Mouse (Mus musculus): Measurements from ENCODE around the gene Wdr49. TPM values are rescaled to one million over a fixed set of nuclear protein-coding genes. Genes with fewer than 3 reads are reported as not detected.

Gene Wdr49
- total RNA-seq, 1 experiment = not detected

DNA sequence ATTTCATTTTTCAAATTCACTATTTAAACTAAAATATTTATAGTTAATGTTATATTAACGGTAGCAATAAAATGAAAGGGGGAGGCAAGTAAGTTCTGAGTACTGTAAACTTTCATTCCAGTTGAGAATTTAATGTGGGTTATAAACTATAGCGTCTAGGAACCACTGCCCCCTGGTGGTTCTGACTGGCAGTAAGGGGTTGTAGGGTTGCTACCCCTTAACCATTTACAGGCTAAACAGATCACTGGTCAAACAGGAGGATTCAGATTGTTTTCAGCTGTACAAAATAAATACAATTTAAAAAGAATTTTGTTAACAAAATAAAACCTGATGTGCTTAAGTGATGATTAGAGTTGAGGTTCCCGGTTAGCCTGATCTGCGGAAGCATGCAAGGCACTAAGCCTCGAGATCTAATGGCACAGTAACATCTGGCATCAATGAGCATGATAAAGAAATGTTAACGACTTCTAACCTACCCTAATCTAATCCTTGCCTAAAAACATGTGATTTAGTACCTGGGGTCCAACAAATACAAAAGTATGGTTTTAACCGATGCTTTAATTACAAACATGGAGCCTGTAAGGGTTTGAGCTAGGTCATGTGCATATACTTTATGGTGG is 35.8 kb upstream of the Wdr49 start:
- Histone ChIP-seq H3K9me3 (ENCODE audit: control insufficient read depth, insufficient read depth, low read depth, low read length) (no peaks in the 10 kb centered on the region), H3K9ac (ENCODE audit: insufficient read depth, low read depth, low read length, poor library complexity, severe bottlenecking) (no peak overlapping the region), H3K4me3 (ENCODE audit: insufficient read depth in 1 of 2, low read depth in 1 of 2, low read length in 2 of 2, poor library complexity in 1 of 2, severe bottlenecking in 1 of 2) (no peak overlapping the region), H3K27ac (ENCODE audit: insufficient read depth, low read depth, low read length, poor library complexity, severe bottlenecking) (no peak overlapping the region), H3K4me1 (ENCODE audit: control insufficient read depth in 2 of 2, insufficient read depth in 2 of 2, low read length in 2 of 2, poor library complexity in 1 of 2) (no peaks in the 10 kb centered on the region), H3K36me3 (ENCODE audit: control insufficient read depth, insufficient read depth, low read length, poor library complexity, severe bottlenecking) (no peaks in the 10 kb centered on the region; the same call in 1 of the 2 replicates)
- TF ChIP-seq MAFK (IDR thresholded peaks at IDR 0.05; ENCODE audit: insufficient read depth, low read depth, low read length) (no peak), ZC3H11A (IDR thresholded peaks at IDR 0.05; ENCODE audit: borderline replicate concordance, low read depth, low read length) (no peak), HCFC1 (IDR thresholded peaks at IDR 0.05; ENCODE audit: borderline replicate concordance, insufficient read depth, low read length) (no peak), ZNF384 (IDR thresholded peaks at IDR 0.05; ENCODE audit: low read depth, low read length) (no peak), CHD2 (IDR thresholded peaks at IDR 0.05; ENCODE audit: low read depth, low read length) (no peak)
- in situ Hi-C loops (cut with MboI; ENCODE audit: low sequenced_read_pairs in 2 of 2, unreplicated experiment in 2 of 2) = no loop called here
- peak; percentile 40 for DNase-seq (ENCODE audit: low read depth, low spot score)

DNA sequence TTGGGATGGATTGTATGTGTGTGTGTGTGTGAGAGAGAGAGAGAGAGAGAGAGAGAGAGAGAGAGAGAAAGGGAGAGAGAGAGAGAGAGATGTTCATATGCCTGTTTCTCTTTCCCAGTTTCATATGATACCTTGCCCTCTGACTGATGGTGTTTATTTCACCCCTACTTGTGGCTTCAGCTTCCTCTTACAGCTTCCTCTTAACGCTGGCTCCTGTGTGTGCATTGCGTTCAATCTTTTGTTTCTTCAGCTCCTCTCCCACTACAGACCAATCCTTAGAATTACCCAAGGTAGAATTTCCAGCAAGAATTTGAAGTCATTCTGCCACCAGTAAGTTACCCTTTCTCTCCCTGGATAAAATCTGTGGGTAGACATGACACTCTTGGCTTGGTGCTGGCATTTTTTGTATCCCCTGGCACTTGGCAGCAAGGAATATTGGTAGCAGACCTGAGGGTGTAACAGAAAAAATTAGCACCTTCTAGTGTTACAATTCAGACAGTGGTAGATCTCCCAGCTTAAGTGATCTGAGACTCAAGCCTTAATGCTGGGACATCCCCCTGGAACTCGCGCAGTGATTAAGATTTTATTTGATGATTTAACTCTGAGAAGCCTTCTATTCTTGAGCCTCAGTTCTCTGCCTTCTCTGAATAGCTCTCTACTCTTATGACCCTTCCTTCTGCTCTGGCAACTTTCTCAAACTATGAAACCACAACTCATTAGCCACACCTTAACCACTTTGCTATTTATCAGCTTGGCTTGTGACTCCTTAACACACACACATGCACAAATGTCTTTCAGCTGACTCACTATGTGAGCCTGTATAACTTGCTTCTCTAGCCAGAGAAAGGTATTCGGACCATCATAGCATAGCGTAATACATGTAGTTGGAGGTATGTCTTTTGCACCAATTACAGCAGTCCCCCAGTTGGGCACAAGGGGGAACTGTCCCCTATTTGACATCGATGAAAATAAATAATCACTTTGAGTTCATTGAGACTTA is 17.3 kb upstream of the Wdr49 start:
- Histone ChIP-seq H3K9ac (ENCODE audit: insufficient read depth, low read depth, low read length, poor library complexity, severe bottlenecking) (no peak overlapping the region), H3K27ac (ENCODE audit: insufficient read depth, low read depth, low read length, poor library complexity, severe bottlenecking) (no peak overlapping the region), H3K4me1 (ENCODE audit: control insufficient read depth in 2 of 2, insufficient read depth in 2 of 2, low read length in 2 of 2, poor library complexity in 1 of 2) (no peaks in the 10 kb centered on the region), H3K9me3 (ENCODE audit: control insufficient read depth, insufficient read depth, low read depth, low read length) (no peaks in the 10 kb centered on the region), H3K4me3 (ENCODE audit: insufficient read depth in 1 of 2, low read depth in 1 of 2, low read length in 2 of 2, poor library complexity in 1 of 2, severe bottlenecking in 1 of 2) (no peak overlapping the region), H3K36me3 (ENCODE audit: control insufficient read depth, insufficient read depth, low read length, poor library complexity, severe bottlenecking) (no peaks in the 10 kb centered on the region)
- no peak for DNase-seq (ENCODE audit: low read depth, low spot score)
- in situ Hi-C loops (cut with MboI; ENCODE audit: low sequenced_read_pairs in 2 of 2, unreplicated experiment in 2 of 2) = no loop called here
- TF ChIP-seq HCFC1 (IDR thresholded peaks at IDR 0.05; ENCODE audit: borderline replicate concordance, insufficient read depth, low read length) = no peak
- TF ChIP-seq MAFK (IDR thresholded peaks at IDR 0.05; ENCODE audit: insufficient read depth, low read depth, low read length) = no peak
- TF ChIP-seq ZNF384 (IDR thresholded peaks at IDR 0.05; ENCODE audit: low read depth, low read length) = no peak
- no peak for TF ChIP-seq ZC3H11A (IDR thresholded peaks at IDR 0.05; ENCODE audit: borderline replicate concordance, low read depth, low read length)
- no peak for TF ChIP-seq CHD2 (IDR thresholded peaks at IDR 0.05; ENCODE audit: low read depth, low read length)

DNA sequence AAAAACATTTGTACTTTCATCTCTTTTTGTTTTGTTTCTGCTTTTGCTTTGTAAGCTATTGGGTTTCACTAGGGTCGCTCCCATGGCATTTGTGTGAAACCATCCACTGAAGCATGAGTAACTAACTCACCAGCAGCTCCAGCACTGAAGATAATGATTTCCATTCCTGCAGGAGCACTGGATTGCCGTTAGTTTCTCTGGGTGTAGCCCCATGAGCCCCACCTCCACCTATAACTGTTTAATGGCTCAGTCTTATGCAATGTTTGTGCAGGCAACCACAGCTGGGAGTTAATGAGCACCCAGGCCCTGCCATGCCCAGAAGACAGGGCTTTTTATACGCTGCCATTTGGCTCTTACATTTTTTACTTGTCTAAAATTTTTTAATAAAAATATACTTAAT is 11.0 kb upstream of the Wdr49 start:
- in situ Hi-C loops (cut with MboI; ENCODE audit: low sequenced_read_pairs in 2 of 2, unreplicated experiment in 2 of 2) = no loop called here
- DNase-seq (ENCODE audit: low read depth, low spot score) = no peak

DNA sequence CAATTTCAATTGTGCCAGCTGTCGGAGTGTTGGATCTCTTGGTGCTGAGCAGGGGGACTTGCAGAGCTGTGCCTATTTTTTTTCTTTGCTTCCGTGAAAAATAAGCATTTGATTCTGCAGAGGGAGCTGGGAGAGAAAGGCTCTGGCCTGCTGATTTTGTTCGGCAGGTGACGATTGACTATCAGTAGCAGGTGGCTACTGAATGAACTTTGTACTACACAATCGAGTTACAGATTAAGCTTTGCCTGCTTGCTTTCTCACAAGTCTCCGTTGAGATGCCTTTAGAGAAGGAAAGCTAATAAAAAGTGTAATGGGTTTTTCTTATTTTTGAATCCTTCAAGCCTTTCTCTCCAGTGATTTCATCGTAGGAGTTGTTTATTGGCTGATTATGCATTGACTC is 6.8 kb downstream of the Wdr49 start:
- H3K9ac ChIP-seq (ENCODE audit: insufficient read depth, low read depth, low read length, poor library complexity, severe bottlenecking) = no peak overlapping the region
- H3K4me1 ChIP-seq (ENCODE audit: control insufficient read depth in 2 of 2, insufficient read depth in 2 of 2, low read length in 2 of 2, poor library complexity in 1 of 2) = no peaks in the 10 kb centered on the region
- no peaks in the 10 kb centered on the region for H3K36me3 ChIP-seq (ENCODE audit: control insufficient read depth, insufficient read depth, low read length, poor library complexity, severe bottlenecking)
- no peak for DNase-seq (ENCODE audit: low read depth, low spot score)
- H3K4me3 ChIP-seq (ENCODE audit: insufficient read depth in 1 of 2, low read depth in 1 of 2, low read length in 2 of 2, poor library complexity in 1 of 2, severe bottlenecking in 1 of 2) = no peak overlapping the region
- H3K27ac ChIP-seq (ENCODE audit: insufficient read depth, low read depth, low read length, poor library complexity, severe bottlenecking) = no peak overlapping the region
- H3K9me3 ChIP-seq (ENCODE audit: control insufficient read depth, insufficient read depth, low read depth, low read length) = no peaks in the 10 kb centered on the region
- TF ChIP-seq CHD2 (IDR thresholded peaks at IDR 0.05; ENCODE audit: low read depth, low read length) (no peak), HCFC1 (IDR thresholded peaks at IDR 0.05; ENCODE audit: borderline replicate concordance, insufficient read depth, low read length) (no peak), MAFK (IDR thresholded peaks at IDR 0.05; ENCODE audit: insufficient read depth, low read depth, low read length) (no peak), ZNF384 (IDR thresholded peaks at IDR 0.05; ENCODE audit: low read depth, low read length) (no peak), ZC3H11A (IDR thresholded peaks at IDR 0.05; ENCODE audit: borderline replicate concordance, low read depth, low read length) (no peak)
- in situ Hi-C loops (cut with MboI; ENCODE audit: low sequenced_read_pairs in 2 of 2, unreplicated experiment in 2 of 2) = no loop called here

More for the DNA sequence above, 11.0 kb upstream of the Wdr49 start:
- H3K27ac ChIP-seq (ENCODE audit: insufficient read depth, low read depth, low read length, poor library complexity, severe bottlenecking) = no peak overlapping the region
- TF ChIP-seq MAFK (IDR thresholded peaks at IDR 0.05; ENCODE audit: insufficient read depth, low read depth, low read length) = no peak
- TF ChIP-seq HCFC1 (IDR thresholded peaks at IDR 0.05; ENCODE audit: borderline replicate concordance, insufficient read depth, low read length) = no peak
- TF ChIP-seq ZNF384 (IDR thresholded peaks at IDR 0.05; ENCODE audit: low read depth, low read length) = no peak
- no peak for TF ChIP-seq ZC3H11A (IDR thresholded peaks at IDR 0.05; ENCODE audit: borderline replicate concordance, low read depth, low read length)
- TF ChIP-seq CHD2 (IDR thresholded peaks at IDR 0.05; ENCODE audit: low read depth, low read length) = no peak
- no peaks in the 10 kb centered on the region for H3K36me3 ChIP-seq (ENCODE audit: control insufficient read depth, insufficient read depth, low read length, poor library complexity, severe bottlenecking)
- no peak overlapping the region for H3K9ac ChIP-seq (ENCODE audit: insufficient read depth, low read depth, low read length, poor library complexity, severe bottlenecking)
- no peaks in the 10 kb centered on the region for H3K4me1 ChIP-seq (ENCODE audit: control insufficient read depth in 2 of 2, insufficient read depth in 2 of 2, low read length in 2 of 2, poor library complexity in 1 of 2)
- H3K4me3 ChIP-seq (ENCODE audit: insufficient read depth in 1 of 2, low read depth in 1 of 2, low read length in 2 of 2, poor library complexity in 1 of 2, severe bottlenecking in 1 of 2) = no peak overlapping the region
- H3K9me3 ChIP-seq (ENCODE audit: control insufficient read depth, insufficient read depth, low read depth, low read length) = no peaks in the 10 kb centered on the region
